Mouse (Mus musculus): Measurements from ENCODE around the gene Lif.

The Lif gene

DNA sequence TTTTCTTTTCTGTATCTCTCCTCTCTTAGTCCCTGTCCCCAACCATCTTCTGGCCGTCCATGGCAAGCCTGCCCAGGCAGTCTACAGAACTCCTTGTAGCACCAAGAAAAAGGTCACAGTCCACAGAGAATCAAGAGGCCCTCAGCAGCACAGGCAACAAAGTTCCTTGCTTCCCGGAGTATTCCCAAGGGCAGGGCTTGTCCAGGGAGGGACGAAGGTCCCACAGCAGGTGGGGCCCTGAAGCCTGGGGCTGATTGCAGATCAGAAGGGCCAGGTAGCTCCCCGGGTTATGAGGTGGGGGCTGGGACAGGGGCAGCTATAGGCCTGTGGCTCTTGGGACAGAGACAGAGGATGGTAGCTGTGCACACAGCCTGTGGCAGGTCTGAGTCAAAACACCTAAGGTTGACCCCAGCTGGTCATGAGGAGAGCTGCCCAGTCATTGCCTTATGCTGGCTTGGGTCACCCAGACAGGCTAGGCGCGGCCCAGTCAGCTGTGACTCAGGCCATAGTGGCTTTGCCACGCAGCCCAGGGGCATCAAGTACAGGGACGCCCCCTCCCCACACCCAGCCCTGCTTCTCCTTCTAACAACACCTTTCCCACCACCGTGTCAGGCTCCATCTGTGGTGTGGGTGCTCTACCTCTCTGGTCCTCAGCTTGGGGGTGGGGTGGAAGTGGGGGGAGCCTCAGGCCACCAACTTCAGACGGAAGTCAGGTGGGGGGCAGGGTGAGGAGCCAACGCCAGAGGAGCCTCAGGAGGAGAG lies at the start of gene Lif:
Gene Lif (plus strand): TSS at position 712 of the 762 bp plus-strand sequence.
- DNase-seq (ENCODE audit: low read depth, low spot score) = no peak

DNA sequence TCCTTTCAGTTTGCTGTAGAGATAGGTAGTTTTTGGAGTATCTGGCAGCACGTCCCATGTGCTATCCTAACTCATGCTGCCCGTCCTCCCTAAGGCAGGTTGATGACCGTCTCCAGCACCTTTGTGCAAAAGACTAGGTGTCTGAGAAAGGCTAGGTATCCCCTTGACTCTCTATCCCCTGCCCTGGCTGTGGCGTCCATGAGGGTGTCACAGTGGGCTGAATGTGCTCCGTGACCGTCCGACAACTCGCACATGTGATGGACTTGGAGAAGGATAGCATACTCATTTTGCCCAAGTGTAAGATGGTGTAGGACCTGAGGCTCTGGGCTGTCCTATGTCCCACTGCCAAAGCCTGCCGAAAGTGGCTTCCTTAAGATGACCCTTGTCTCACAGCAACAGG lies 49.7 kb upstream of the Lif start:
- no peak for DNase-seq (ENCODE audit: low read depth, low spot score)

DNA sequence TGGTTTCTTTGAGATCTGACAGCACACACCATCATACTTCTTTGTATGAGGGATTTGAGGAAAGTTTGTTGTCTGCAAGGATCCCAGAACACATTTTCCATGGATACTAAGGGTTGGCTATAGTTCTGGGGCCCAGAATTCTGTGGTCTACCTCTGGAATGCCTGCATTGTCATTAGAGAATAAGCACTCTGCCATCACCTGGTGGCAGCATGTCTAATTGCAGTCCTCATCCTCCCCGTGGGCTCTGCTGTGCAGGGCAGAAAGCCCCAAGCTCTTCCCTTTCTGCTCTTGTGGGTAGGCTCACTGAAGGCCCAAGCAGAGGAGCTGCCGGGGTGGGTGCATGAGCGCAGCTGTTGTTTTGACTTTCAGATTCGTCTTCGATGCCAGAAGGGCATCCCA lies 47.8 kb upstream of the Lif start:
- DNase-seq (ENCODE audit: low read depth, low spot score) = no peak

DNA sequence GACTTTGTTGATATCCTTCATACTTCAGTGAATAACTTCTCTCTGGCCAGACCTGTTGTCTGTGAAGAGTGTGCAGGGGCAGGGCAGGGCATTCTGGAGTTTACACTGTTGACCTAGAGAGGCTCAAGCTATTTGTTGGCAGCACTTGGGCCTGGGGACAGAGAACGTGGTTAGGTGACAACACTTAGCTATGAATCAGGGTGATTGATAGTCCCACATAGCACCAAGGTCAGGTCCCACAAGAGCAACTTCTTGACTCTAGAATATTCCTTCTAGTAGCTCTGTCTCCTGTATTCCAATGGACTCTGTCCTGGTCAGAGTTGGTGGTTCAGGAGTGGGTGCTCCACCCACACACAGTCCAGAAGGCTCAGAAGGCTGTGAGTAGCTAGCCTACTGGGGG lies 46.6 kb upstream of the Lif start:
- no peak for DNase-seq (ENCODE audit: low read depth, low spot score)

DNA sequence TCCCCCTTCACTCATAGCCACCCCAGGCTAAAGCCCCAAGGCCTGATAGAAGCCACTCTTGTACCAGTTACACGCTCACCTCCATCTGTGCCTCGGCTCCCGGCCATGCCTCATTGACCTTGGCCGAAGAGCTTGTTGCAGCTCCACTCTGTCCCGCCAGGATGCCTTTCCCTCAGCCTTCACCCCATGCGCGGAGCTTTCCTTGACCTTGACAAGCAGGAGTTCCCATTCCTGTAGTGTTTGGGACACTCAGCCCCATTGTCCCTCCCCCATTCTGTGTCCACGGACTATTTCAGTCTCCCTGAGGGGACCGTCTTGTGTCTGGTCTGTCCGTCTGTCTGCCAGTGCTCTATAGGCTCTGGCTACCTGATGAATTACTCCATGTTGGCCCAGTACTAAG lies 44.2 kb upstream of the Lif start:
- no peak for DNase-seq (ENCODE audit: low read depth, low spot score)

DNA sequence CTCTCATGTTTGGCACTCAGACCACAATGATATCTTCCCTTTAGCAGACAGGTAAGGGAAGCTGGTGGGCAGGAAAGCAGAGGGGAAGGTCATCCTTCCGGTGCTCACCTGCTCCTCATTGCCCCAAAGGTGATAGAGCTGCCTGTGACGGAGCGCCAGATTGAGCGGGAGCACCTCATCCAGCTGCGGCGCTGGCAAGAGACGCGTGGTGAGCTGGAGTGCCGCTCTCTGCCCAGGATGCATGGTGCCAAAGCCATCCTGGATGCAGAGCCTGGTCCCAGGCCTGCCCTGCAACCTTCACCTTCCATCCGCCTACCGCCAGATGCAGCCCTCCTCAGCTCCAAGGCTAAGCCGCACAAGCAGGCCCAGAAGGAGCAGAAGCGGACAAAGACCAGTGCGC lies 42.8 kb upstream of the Lif start:
- DNase-seq (ENCODE audit: low read depth, low spot score) = no peak

DNA sequence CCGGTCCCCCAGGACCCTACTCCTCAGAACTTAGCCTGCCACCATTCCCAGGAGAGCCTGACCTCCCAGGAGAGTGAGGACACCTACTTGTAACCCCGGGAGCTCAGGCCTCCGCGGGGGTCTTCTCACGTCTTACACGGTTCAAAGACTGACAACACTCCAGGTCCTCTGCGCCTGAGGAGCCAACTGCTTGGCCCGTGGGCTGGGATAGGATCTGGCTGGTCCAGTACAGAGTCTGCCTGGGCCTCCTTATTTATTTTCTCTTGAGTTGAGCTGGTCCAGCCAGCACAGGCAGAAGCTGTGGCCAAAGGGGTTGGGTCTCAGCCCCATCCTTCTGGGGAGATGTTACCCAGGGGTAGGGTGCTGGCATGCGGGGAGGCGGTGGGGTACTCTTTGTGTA lies 42.3 kb upstream of the Lif start:
- DNase-seq (ENCODE audit: low read depth, low spot score) = no peak

DNA sequence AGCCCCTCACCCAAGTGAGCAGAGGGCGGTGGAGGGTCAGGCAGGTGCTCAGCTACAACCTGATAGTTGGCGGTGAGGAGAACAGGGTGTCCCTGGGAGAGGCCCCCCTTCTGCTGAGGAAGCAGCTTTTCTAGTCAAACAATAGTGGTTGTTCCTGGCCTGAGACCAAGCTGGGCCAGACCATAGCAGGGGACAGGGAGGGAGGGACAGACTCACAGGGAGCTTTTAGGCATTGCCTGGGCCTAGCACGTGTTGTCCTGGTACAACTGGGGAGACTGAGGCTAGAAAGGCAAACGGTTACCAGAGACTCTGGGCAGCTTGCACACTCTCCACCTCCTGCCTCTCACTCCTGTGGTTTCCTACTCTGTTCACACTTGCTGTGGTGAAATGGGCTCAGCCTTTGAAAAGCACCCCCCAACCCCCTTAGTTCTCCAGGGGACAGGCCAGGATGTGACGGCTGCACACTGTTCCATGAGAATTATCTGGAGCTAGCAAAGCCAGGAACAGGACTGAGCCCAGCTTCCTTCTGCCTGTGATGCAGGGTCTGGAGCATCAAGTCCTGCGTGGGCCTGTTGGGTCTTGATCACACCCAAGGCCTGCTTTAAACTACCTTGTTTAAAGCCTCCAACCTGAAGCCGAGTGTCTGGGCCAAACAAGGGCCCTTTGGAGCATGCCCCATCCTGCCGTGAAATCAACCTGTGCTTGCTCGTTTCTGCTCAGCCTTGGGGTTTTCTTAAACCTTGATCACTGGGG lies 40.9 kb upstream of the Lif start:
- no peak for DNase-seq (ENCODE audit: low read depth, low spot score)

DNA sequence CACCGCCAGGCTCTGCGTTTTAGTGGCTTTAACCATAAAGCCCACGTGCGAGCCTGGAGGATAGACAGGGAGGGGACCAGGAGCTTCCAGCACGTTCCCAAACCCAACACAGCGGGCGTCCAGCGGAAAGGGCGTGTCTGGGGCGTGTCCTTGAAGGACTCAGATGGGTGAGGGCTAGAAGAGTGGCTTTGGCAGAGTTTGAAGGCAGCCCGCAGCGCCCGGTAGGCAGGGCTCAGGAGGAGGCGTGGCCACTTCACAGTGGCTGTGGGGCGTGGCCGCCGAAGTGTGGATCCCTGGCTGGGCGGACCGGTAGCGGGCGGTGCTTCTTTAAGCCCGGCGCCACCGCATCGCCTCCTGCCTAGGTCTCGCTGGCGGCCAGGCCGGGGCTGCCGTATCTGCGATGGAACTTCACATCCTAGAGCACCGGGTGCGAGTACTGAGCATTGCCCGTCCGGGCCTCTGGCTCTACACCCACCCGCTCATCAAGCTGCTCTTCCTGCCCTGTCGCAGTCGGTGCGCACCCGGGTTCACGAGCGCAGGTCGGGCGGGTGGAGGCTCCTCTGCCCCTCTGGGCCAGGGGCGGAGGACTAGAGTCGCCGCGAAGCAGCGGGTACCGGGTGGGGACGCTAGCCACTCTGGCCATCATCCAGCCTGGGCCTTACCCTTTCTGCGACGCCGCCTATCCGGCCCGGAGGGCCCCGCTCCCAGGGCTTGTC lies 39.3 kb upstream of the Lif start, which contains the start of gene Castor1:
Gene Castor1 (plus strand): TSS at position 312 of the 716 bp plus-strand sequence.
- peak; percentile 81 for DNase-seq (ENCODE audit: low read depth, low spot score)

DNA sequence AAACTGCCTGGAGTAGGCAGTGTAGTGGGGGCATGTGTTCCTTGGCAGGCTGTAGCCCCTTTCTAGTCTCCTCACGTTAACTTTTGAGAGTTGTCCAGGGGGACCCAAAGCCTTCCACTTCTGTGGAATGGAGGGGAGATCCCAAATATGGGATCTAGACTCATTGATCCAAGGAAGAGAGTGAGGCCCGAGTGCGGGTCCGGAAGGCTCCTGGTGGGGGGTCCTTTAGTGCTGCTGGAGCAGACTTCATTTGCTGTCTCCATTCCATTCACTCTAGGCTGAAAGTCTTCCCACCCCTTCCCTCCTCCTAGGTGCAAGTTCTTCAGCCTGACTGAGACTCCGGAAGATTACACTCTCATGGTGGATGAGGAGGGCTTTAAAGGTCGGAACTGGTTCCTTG lies 38.7 kb upstream of the Lif start:
- DNase-seq (ENCODE audit: low read depth, low spot score) = no peak

DNA sequence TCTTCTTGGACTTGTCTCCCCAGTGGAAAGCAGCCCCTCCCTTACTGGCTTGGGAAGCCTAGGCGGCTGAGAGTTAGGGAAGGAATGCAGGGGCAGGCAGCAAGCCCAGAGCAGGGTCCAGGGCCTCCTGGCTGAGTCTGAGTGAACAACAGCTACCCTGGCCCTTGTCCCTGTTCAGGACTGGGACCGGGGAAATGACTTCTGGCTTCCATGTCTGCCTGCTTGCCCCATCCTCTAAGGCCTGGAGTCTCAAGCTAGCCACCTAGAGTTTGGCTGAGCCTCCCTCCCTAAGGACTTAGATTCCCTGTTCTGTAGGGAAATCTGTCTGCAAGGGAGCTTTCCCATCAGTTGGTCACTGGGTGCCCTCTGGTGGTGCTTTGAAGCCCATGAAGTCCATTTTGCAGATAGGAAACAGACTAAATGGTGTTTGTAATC lies 38.0 kb upstream of the Lif start:
- peak; percentile 61 for DNase-seq (ENCODE audit: low read depth, low spot score)

DNA sequence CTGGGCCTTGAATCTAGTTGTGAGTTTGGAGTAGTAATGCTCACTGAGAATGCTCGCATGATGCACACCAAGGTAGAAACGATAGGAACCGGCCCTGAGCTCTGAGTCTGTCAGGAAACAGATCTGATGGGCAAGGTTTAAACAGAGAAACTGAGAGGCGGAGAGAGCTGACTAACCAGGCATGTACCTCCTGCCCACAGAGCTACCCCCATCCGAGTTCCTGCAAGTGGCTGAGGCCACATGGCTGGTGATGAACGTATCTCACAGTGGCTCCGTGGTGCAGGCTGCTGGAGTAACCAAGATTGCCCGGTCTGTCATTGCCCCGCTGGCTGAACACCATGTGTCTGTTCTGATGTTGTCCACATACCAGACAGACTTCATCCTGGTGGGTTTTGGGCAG lies 37.4 kb upstream of the Lif start:
- no peak for DNase-seq (ENCODE audit: low read depth, low spot score)

DNA sequence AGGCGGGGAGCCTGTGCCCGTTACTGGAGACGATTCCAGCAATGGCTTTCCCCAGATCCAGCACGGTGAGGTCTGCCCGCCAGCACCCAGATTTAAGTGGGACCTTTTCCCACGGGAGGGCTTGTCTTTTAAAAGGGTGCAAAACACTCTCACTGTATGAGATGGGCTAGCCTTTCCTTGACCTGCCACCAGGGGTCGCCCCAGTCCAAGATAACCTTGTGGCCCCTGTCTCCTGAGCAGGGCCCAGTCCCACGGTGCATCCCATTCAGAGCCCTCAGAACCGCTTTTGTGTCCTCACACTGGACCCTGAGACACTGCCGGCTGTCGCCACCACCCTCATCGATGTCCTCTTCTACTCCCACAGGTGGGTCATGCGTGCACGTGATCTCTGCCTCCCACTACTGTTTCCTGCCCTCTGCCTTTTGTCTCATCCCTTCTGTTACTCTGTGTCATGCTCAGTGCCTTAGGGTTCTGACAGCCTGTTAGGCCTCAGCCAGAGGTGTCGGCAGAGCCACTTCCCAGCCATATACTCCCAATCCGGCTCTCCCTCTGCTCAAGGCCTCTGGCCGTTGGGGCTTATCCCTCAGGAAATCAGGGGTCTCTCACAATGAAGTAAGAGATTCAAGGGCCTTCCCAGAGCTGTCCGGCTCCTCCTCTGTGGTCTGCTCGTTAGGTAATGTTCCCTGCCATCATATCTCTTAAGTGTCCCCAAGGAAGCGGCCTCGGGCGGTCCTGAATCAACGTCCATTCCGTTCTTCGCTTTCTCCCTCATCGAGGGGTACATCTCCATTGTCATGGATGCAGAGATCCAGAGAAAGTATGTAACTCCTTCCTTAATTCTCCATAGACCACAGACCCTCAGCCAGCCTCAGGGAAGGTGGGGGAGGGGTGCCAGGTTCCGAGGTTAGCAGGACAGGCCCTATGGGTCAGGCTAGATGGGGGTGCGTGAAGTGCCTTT lies 36.6 kb upstream of the Lif start:
- DNase-seq (ENCODE audit: low read depth, low spot score) = peak; percentile 66

DNA sequence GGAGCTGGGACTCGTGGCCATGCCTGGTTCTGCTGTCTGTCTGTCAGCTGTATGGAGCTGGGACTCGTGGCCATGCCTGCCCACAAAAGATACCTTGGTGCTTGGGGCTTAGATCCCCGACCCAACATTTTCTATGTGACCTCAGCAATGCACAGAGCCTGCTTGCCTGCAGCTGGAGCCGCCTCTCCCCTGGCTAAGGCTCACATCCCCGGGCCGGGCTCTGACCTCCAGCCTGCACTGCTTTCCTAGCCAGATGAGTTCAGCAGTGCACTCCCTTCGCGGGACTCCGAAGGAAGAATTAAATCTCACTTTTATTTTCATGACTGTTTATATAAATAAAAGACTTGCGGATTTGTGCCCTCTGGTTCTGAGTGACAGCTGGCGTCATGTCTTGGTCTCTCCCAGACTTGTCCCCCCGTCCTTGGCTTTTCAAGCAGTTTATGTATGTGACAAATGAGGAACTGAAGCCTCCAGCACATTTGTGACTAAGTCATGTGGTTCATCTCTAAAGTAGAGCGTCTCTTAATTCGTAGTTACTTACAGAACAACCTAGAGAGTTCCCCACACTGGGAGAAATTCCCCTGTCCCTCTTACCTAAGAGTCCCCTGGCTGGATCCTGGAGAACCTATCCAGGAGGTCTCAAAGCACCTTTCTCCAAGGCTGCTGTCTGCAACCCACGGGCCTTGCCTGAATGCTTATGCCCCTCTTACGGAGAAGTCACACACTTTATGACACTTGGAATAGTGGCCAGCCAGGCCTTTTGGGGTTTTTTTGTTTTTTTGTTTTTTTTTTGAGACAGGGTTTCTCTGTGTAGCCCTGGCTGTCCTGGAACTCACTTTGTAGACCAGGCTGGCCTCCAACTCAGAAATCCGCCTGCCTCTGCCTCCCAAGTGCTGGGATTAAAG lies 35.1 kb upstream of the Lif start:
- DNase-seq (ENCODE audit: low read depth, low spot score) = no peak

DNA sequence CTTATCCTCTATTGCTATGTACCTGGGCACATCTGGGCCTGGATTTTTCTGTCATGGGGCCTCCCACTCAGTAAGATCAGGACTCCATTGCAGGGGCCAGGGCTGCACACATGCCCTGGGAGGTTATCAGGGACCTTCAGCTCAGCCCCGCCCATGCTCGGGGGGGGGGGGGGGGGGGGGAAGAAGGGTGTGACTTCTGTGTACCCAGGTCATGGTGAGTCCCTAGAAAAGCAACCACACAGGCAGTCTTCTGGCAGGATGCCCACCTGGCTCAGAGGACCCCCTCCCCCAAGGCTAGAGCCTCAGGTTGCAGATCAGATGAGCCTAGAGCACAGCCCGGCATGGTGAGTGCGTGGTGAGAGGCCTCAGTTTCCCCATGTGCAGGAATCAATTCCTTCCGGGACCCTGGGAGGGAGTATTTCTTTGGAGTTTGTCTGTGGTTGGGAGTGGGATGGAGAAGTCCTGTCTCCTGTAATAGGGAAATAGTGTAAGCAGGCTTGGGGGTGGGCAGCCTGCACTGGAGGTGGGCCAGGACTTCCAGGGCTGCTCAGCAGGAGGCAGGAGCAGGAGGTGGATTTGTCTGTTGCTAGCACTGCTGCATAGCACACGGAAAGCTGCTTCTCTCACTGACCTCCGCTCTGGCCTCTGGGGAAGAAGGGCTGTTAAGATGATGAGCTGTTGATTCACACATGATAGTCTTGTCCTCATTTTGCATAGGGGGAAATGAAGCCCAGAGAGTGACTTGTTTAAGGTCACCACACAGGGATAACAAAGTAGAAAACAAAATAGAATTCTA lies 33.8 kb upstream of the Lif start:
- no peak for DNase-seq (ENCODE audit: low read depth, low spot score)

DNA sequence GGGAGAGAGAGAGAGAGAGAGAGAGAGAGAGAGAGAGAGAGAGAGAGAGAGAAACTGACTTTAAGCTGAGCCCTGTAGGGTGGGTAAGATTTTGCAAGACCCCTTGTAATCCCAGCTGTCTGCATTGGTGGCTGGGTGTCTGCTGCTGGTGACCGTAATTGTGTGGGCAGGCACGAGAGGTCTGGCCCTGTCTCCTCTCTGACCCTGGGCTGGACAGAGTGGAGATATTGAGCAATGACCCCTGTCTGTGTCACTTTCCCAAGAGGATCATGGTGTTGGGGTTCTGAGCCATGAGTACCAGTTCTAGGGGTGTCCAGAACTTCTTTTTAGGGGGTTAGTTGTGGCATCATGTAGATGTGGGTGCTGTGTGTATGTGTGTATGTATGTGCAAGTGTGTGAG lies 33.1 kb upstream of the Lif start:
- no peak for DNase-seq (ENCODE audit: low read depth, low spot score)

DNA sequence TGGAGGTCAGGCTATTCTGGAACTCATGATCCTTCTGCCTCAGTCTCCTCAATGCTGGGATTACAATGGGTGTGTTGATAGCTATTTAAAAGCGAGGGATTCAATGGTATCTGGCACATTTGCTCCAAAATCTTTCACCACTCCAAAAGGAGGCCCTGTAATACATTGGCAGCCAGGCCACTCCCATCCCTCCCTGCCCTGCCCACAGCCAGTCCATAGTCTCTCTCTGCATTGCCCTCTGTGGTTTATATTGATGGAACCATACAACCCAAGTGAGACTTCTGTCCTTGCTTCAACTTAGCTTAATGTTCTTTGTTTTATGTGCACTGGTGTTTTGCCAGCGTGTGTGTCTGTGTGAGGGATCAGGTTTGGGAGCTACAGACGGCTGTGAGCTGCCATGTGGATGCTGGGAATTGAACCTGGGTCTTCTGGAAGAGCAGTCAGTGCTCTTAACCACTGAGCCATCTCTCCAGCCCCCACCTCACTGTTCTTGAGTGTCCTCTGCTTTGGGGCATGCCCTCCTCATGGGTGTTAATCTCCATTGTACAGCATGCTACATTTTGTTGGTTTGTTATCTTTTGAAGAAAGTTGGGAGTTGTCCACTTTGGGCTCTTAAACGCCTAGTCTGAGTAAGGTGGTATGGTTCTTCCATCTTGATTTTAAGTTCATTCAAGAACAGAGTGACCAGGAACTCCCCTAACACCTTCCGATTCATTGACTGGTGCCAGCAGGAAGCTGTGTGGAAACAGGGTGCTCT lies 30.6 kb upstream of the Lif start:
- DNase-seq (ENCODE audit: low read depth, low spot score) = no peak

DNA sequence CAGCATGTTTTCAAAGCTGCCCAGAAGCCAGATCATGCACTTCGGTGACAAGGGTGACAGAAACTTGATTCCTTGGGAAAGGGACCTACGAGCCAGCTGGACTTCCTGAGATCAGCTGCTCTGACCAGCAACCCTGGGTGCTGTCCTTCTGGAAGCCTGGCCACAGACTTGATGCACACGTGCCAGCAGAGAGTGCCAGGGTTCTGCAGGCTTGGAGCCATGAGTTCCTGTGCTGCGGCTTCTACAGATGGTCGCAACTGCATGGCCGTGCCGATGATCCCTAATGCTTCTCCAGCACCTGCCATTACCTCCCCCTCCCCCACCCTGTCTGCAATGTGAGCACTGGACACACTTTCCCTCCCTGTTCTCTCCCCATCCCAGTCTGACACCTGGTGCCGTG lies 28.9 kb upstream of the Lif start:
- DNase-seq (ENCODE audit: low read depth, low spot score) = no peak

DNA sequence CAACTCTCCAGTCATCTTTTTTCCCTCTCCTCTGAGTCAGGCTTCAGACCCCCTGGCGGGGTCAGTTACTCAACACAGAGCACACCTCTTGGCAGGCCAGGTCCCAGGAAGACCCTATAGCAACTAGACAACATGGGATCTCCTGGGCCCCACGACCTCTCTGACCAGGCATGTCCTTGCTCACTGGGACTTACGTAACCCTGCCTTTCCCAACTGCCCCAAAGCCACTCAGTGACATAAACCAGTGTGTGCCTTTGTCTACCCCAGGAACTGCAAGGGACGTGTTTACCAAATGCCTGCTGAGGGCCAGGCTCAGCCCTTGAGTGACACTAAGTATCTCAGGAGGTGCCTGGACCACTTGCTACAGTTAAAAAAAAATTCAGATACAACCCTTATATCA lies 27.5 kb upstream of the Lif start:
- DNase-seq (ENCODE audit: low read depth, low spot score) = no peak
